Mouse (Mus musculus): ENCODE data around the gene Enpp7. TPM values are rescaled to one million over a fixed set of nuclear protein-coding genes. Genes with fewer than 3 reads are reported as not detected.

Gene Enpp7
- polyA plus RNA-seq, 1 experiment from 2014 or later, result not detected

- 27% methylated on average over 22 of the region's 22 CpGs for WGBS
- Histone ChIP-seq H3K9ac (peak overlapping the region; percentile 82; the same call in 1 of the 2 replicates), H3K4me1 (peaks cover 72% of the 10 kb centered on the region), H3K36me3 (peaks cover 8% of the 10 kb centered on the region; the same call in 1 of the 2 replicates), H3K27me3 (peaks cover 80% of the 10 kb centered on the region), H3K4me2 (replicated peaks) (peak overlapping the region; percentile 95), H3K9me3 (replicated peaks) (no peaks in the 10 kb centered on the region), H3K4me3 (peak overlapping the region; percentile 56; the same call in 1 of the 2 replicates), H3K27ac (no peak overlapping the region)
- ATAC-seq (ENCODE audit: low FRiP score), result no peak
These were observed 50.9 kb downstream of the Enpp7 start for GRCm38 (mm10) chr11:119038744-119039484.

GRCm38 (mm10) chr11:119039732-119040512 is 51.9 kb downstream of the Enpp7 start:
- H3K4me2 ChIP-seq (replicated peaks), result peak overlapping the region; percentile 95
- H3K27ac ChIP-seq, result peak overlapping the region; percentile 91
- ATAC-seq (ENCODE audit: low FRiP score), result no peak
- 5% methylated on average over 21 of the region's 21 CpGs for WGBS
- H3K9ac ChIP-seq, result peak overlapping the region; percentile 82
- peak overlapping the region; percentile 56 for H3K4me3 ChIP-seq
- H3K36me3 ChIP-seq, result peaks cover 8% of the 10 kb centered on the region; the same call in 1 of the 2 replicates
- peaks cover 81% of the 10 kb centered on the region for H3K27me3 ChIP-seq
- H3K9me3 ChIP-seq (replicated peaks), result no peaks in the 10 kb centered on the region
- H3K4me1 ChIP-seq, result peaks cover 72% of the 10 kb centered on the region

- H3K9ac ChIP-seq, result peak within 1 kb of the TSS; percentile 82
- WGBS, result under 1% methylated on average over 46 of the region's 63 CpGs
- peak within 1 kb of the TSS; percentile 56 for H3K4me3 ChIP-seq
- H3K4me2 ChIP-seq (replicated peaks), result peak within 1 kb of the TSS; percentile 95
- H3K9me3 ChIP-seq (replicated peaks), result no peaks in the 10 kb centered on the region
- H3K36me3 ChIP-seq, result peaks cover 8% of the 10 kb centered on the region; the same call in 1 of the 2 replicates
- H3K27ac ChIP-seq, result peak within 1 kb of the TSS; percentile 91
- peaks cover 70% of the 10 kb centered on the region for H3K4me1 ChIP-seq
- peaks cover 81% of the 10 kb centered on the region for H3K27me3 ChIP-seq
- peak; percentile 92 for ATAC-seq (ENCODE audit: low FRiP score)
These were observed 52.8 kb downstream of the Enpp7 start, which contains the start of gene Cbx8 for GRCm38 (mm10) chr11:119040600-119041324. TSS of gene Cbx8 (minus strand) at chr11:119040969.

GRCm38 (mm10) chr11:119041325-119041716 is 53.3 kb downstream of the Enpp7 start:
- Histone ChIP-seq H3K4me1 (peaks cover 68% of the 10 kb centered on the region), H3K9ac (peak overlapping the region; percentile 82), H3K27me3 (peaks cover 81% of the 10 kb centered on the region), H3K27ac (peak overlapping the region; percentile 91), H3K36me3 (peaks cover 8% of the 10 kb centered on the region; the same call in 1 of the 2 replicates), H3K9me3 (replicated peaks) (no peaks in the 10 kb centered on the region), H3K4me2 (replicated peaks) (peak overlapping the region; percentile 95), H3K4me3 (peak overlapping the region; percentile 56)
- ATAC-seq (ENCODE audit: low FRiP score), result peak; percentile 65
- under 1% methylated on average over 31 of the region's 31 CpGs for WGBS

GRCm38 (mm10) chr11:119041750-119042465 is 53.9 kb downstream of the Enpp7 start:
- H3K27me3 ChIP-seq, result peaks cover 82% of the 10 kb centered on the region
- WGBS, result under 1% methylated on average over 31 of the region's 31 CpGs
- peaks cover 70% of the 10 kb centered on the region for H3K4me1 ChIP-seq
- no peaks in the 10 kb centered on the region for H3K9me3 ChIP-seq (replicated peaks)
- peak overlapping the region; percentile 91 for H3K27ac ChIP-seq
- H3K9ac ChIP-seq, result peak overlapping the region; percentile 82
- ATAC-seq (ENCODE audit: low FRiP score), result peak; percentile 14
- H3K4me2 ChIP-seq (replicated peaks), result peak overlapping the region; percentile 95
- peak overlapping the region; percentile 56 for H3K4me3 ChIP-seq
- peaks cover 8% of the 10 kb centered on the region; the same call in 1 of the 2 replicates for H3K36me3 ChIP-seq

Other genes starting within 250 kb of the Enpp7 start
- 26.5 and 33.6 TPM in 2 replicates for gene Rbfox3, start 76.6 kb upstream of the Enpp7 start, polyA plus RNA-seq (2016; fragmentation: Nextera tagmentation; extraction: Ambion mirVana)
- gene Cbx2, start 34.8 kb downstream of the Enpp7 start, polyA plus RNA-seq (2016; fragmentation: Nextera tagmentation; extraction: Ambion mirVana), result 60.5 and 62.5 TPM in 2 replicates
- gene Cbx8, start 52.8 kb downstream of the Enpp7 start, polyA plus RNA-seq (2016; fragmentation: Nextera tagmentation; extraction: Ambion mirVana), result 9.9 and 11.6 TPM in 2 replicates
- gene Cbx4, start 98.0 kb downstream of the Enpp7 start, polyA plus RNA-seq (2016; fragmentation: Nextera tagmentation; extraction: Ambion mirVana), result 13.2 and 15.0 TPM in 2 replicates
- 34.7 and 36.7 TPM in 2 replicates for gene Tbc1d16, start 240.3 kb downstream of the Enpp7 start, polyA plus RNA-seq (2016; fragmentation: Nextera tagmentation; extraction: Ambion mirVana)
- gene Ccdc40, start 240.4 kb downstream of the Enpp7 start, polyA plus RNA-seq (2016; fragmentation: Nextera tagmentation; extraction: Ambion mirVana), result 19.1 and 20.5 TPM in 2 replicates